Mouse (Mus musculus): ENCODE data around the gene C1qb. TPM values are rescaled to one million over a fixed set of nuclear protein-coding genes. Genes with fewer than 3 reads are reported as not detected.

The C1qb gene
- polyA plus RNA-seq, 1 experiment from 2014 or later = 44.5 TPM

- no peak for ATAC-seq (replicated peaks; ENCODE audit: extremely low read depth, insufficient read depth, low FRiP score)
- Histone ChIP-seq H3K9me3 (replicated peaks; ENCODE audit: control insufficient read depth, low read length) (no peaks in the 10 kb centered on the region), H3K27ac (ENCODE audit: low read length) (no peak overlapping the region), H3K4me1 (ENCODE audit: control insufficient read depth, insufficient read depth, low read length) (no peaks in the 10 kb centered on the region), H3K36me3 (ENCODE audit: control insufficient read depth, insufficient read depth) (no peaks in the 10 kb centered on the region), H3K4me3 (ENCODE audit: low read length) (no peak overlapping the region), H3K27me3 (ENCODE audit: control insufficient read depth, insufficient read depth, low read length) (peaks cover 41% of the 10 kb centered on the region), H3K9ac (ENCODE audit: low read length) (no peak overlapping the region), H3K4me2 (ENCODE audit: low read depth, low read length) (no peak overlapping the region)
- 58% methylated on average over 4 of the region's 4 CpGs for WGBS
Measured at GRCm38 (mm10) chr4:136842033-136842432, 44.0 kb downstream of the C1qb start.

DNA sequence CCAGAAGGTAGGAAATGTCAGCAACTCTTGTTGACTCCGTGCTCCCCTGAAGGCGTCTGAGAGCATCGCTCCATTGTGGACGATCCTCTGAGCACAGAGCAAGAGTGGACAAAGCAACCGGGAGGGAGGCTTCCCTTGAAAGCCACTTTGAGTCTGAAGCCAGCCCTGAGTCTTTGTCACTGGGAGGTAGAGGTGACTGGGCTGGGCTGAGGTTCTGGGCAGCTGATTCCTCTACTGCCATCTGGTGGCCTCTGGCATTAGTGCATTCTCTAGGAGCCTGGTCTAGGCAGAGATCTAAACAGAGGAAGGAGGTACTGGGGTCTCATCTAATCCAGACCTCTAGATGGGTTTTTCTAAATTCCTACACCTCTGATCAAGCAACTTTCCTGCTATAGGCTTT lies 44.9 kb downstream of the C1qb start:
- H3K4me2 ChIP-seq (ENCODE audit: low read depth, low read length) = no peak overlapping the region
- H3K4me3 ChIP-seq (ENCODE audit: low read length) = no peak overlapping the region
- H3K27me3 ChIP-seq (ENCODE audit: control insufficient read depth, insufficient read depth, low read length) = peaks cover 41% of the 10 kb centered on the region
- peaks cover 7% of the 10 kb centered on the region; the same call in 1 of the 2 replicates for H3K4me1 ChIP-seq (ENCODE audit: control insufficient read depth, insufficient read depth, low read length)
- peak; percentile 43 for ATAC-seq (replicated peaks; ENCODE audit: extremely low read depth, insufficient read depth, low FRiP score)
- H3K9me3 ChIP-seq (replicated peaks; ENCODE audit: control insufficient read depth, low read length) = no peaks in the 10 kb centered on the region
- H3K36me3 ChIP-seq (ENCODE audit: control insufficient read depth, insufficient read depth) = no peaks in the 10 kb centered on the region
- no peak overlapping the region for H3K27ac ChIP-seq (ENCODE audit: low read length)
- H3K9ac ChIP-seq (ENCODE audit: low read length) = no peak overlapping the region
- WGBS = 6% methylated on average over 5 of the region's 5 CpGs

DNA sequence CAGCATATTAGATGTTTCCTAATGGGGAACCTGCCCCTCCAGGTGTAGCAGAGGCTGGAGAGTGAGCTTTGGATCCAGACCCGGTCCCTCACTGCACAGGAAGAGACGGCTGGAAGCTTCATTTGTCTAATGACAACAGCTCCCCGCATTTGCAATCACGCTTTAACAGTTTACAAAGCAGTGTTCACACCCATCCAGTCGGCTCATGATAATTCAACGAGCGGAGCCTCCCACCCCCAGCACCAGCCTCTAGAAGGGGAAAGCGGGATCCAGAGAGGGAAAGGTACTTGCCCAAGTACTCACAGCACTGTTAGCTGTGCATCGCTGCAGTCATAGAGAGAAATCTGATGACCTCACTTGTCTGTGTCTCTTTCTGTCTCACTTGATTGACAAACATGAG lies 47.5 kb downstream of the C1qb start:
- H3K9ac ChIP-seq (ENCODE audit: low read length) = no peak overlapping the region
- no peak overlapping the region for H3K4me2 ChIP-seq (ENCODE audit: low read depth, low read length)
- H3K4me1 ChIP-seq (ENCODE audit: control insufficient read depth, insufficient read depth, low read length) = peaks cover 7% of the 10 kb centered on the region; the same call in 1 of the 2 replicates
- H3K4me3 ChIP-seq (ENCODE audit: low read length) = no peak overlapping the region
- 49% methylated on average over 9 of the region's 9 CpGs for WGBS
- peaks cover 48% of the 10 kb centered on the region for H3K27me3 ChIP-seq (ENCODE audit: control insufficient read depth, insufficient read depth, low read length)
- H3K9me3 ChIP-seq (replicated peaks; ENCODE audit: control insufficient read depth, low read length) = no peaks in the 10 kb centered on the region
- no peak overlapping the region for H3K27ac ChIP-seq (ENCODE audit: low read length)
- ATAC-seq (replicated peaks; ENCODE audit: extremely low read depth, insufficient read depth, low FRiP score) = no peak
- H3K36me3 ChIP-seq (ENCODE audit: control insufficient read depth, insufficient read depth) = no peaks in the 10 kb centered on the region

- Histone ChIP-seq H3K27ac (ENCODE audit: low read length) (no peak overlapping the region), H3K36me3 (ENCODE audit: control insufficient read depth, insufficient read depth) (no peaks in the 10 kb centered on the region), H3K4me1 (ENCODE audit: control insufficient read depth, insufficient read depth, low read length) (peaks cover 7% of the 10 kb centered on the region; the same call in 1 of the 2 replicates), H3K4me2 (ENCODE audit: low read depth, low read length) (no peak overlapping the region), H3K9ac (ENCODE audit: low read length) (no peak overlapping the region), H3K27me3 (ENCODE audit: control insufficient read depth, insufficient read depth, low read length) (peaks cover 53% of the 10 kb centered on the region), H3K9me3 (replicated peaks; ENCODE audit: control insufficient read depth, low read length) (no peaks in the 10 kb centered on the region), H3K4me3 (ENCODE audit: low read length) (no peak overlapping the region)
- 68% methylated on average over 9 of the region's 9 CpGs for WGBS
- no peak for ATAC-seq (replicated peaks; ENCODE audit: extremely low read depth, insufficient read depth, low FRiP score)
Measured at GRCm38 (mm10) chr4:136838026-136838425, 48.0 kb downstream of the C1qb start.

GRCm38 (mm10) chr4:136836387-136836931 lies 49.5 kb downstream of the C1qb start:
- under 1% methylated on average over 23 of the region's 27 CpGs for WGBS
- Histone ChIP-seq H3K9me3 (replicated peaks; ENCODE audit: control insufficient read depth, low read length) (no peaks in the 10 kb centered on the region), H3K27me3 (ENCODE audit: control insufficient read depth, insufficient read depth, low read length) (peaks cover 63% of the 10 kb centered on the region), H3K27ac (ENCODE audit: low read length) (peak overlapping the region; percentile 16), H3K4me1 (ENCODE audit: control insufficient read depth, insufficient read depth, low read length) (peaks cover 12% of the 10 kb centered on the region), H3K36me3 (ENCODE audit: control insufficient read depth, insufficient read depth) (no peaks in the 10 kb centered on the region), H3K4me3 (ENCODE audit: low read length) (peak overlapping the region; percentile 75), H3K9ac (ENCODE audit: low read length) (peak overlapping the region; percentile 75), H3K4me2 (ENCODE audit: low read depth, low read length) (peak overlapping the region; percentile 99)
- ATAC-seq (replicated peaks; ENCODE audit: extremely low read depth, insufficient read depth, low FRiP score) = 0 out of 2 replicates have a peak, but pooled peaks have one; percentile 16

DNA sequence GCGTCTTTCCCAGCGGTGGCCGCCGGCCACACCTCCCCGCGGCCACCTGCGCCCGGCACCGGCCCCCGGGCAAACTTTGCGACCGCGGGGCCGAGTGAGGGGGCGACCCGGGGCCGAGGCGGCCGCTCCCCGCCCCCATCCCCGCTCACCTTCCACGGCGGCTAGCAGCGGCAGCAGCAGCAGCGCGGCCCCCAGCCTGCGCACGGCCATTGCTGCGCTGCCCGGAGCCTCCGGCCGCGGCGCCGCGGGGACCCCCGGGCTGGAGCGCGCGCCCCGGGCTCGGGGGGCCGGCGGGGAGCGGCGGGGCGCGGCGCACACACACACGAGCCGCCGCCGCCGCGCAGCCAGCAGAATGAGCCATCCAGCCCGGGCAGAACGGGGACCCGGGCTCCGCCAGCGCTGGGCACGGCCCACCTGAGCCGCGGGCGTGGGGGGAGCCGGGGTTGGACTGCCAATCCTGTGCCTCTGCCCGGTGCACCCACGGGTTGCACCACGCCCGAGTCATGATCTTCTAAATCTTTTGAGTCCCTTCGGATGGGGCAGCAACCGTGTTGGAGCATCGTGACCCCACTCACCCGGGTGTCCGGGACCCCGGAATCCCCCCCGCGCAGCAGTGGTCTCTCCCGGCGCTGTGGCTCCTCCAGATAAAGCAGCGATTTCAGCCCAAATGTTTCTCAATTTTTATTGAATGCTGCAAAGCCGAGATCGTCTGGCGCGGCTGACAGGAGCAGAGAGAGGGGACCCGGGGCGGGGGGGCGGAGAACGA lies 50.2 kb downstream of the C1qb start, which contains the start of gene Ephb2:
Gene Ephb2, minus strand, starts transcription at position 368 of the 766 bp plus-strand sequence.
- Histone ChIP-seq H3K4me2 (ENCODE audit: low read depth, low read length) (peak within 1 kb of the TSS; percentile 99), H3K9ac (ENCODE audit: low read length) (peak within 1 kb of the TSS; percentile 75), H3K4me3 (ENCODE audit: low read length) (peak within 1 kb of the TSS; percentile 75), H3K27ac (ENCODE audit: low read length) (peak within 1 kb of the TSS; percentile 57), H3K9me3 (replicated peaks; ENCODE audit: control insufficient read depth, low read length) (no peaks in the 10 kb centered on the region), H3K27me3 (ENCODE audit: control insufficient read depth, insufficient read depth, low read length) (peaks cover 70% of the 10 kb centered on the region), H3K4me1 (ENCODE audit: control insufficient read depth, insufficient read depth, low read length) (peaks cover 12% of the 10 kb centered on the region), H3K36me3 (ENCODE audit: control insufficient read depth, insufficient read depth) (no peaks in the 10 kb centered on the region)
- ATAC-seq (replicated peaks; ENCODE audit: extremely low read depth, insufficient read depth, low FRiP score) = peak; percentile 65; the same call in 1 of the 2 replicates
- under 1% methylated on average over 80 of the region's 88 CpGs for whole genome bisulfite sequencing

GRCm38 (mm10) chr4:136834815-136835620 lies 51.0 kb downstream of the C1qb start:
- under 1% methylated on average over 75 of the region's 76 CpGs for WGBS
- no peak overlapping the region for H3K27ac ChIP-seq (ENCODE audit: low read length)
- H3K27me3 ChIP-seq (ENCODE audit: control insufficient read depth, insufficient read depth, low read length) = peaks cover 74% of the 10 kb centered on the region
- peak overlapping the region; percentile 99 for H3K4me2 ChIP-seq (ENCODE audit: low read depth, low read length)
- H3K9me3 ChIP-seq (replicated peaks; ENCODE audit: control insufficient read depth, low read length) = no peaks in the 10 kb centered on the region
- H3K36me3 ChIP-seq (ENCODE audit: control insufficient read depth, insufficient read depth) = no peaks in the 10 kb centered on the region
- peak overlapping the region; percentile 75 for H3K4me3 ChIP-seq (ENCODE audit: low read length)
- peaks cover 12% of the 10 kb centered on the region for H3K4me1 ChIP-seq (ENCODE audit: control insufficient read depth, insufficient read depth, low read length)
- ATAC-seq (replicated peaks; ENCODE audit: extremely low read depth, insufficient read depth, low FRiP score) = 0 out of 2 replicates have a peak, but pooled peaks have one; percentile 7
- H3K9ac ChIP-seq (ENCODE audit: low read length) = peak overlapping the region; percentile 75

DNA sequence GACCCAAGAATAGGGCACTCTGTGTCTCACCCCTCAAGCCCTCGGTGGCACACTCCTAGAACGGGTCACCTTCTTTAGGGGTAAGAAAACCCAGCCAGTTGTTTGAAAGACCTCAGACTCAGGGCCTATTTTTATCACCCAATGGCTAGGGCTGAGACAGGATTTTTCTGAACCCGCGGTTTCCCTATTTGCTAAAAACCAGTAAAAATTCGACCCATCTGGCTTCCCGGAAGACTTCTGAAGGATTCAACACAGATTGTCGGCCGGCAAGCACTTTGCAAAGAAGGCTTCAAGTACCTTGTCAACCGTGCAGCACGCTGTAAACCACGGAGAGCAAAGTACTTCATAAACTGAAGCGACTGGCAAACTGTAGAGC lies 51.6 kb downstream of the C1qb start:
- H3K9ac ChIP-seq (ENCODE audit: low read length) = peak overlapping the region; percentile 75
- peak overlapping the region; percentile 75 for H3K4me3 ChIP-seq (ENCODE audit: low read length)
- ATAC-seq (replicated peaks; ENCODE audit: extremely low read depth, insufficient read depth, low FRiP score) = no peak
- H3K4me2 ChIP-seq (ENCODE audit: low read depth, low read length) = peak overlapping the region; percentile 99
- H3K27me3 ChIP-seq (ENCODE audit: control insufficient read depth, insufficient read depth, low read length) = peaks cover 74% of the 10 kb centered on the region
- H3K36me3 ChIP-seq (ENCODE audit: control insufficient read depth, insufficient read depth) = no peaks in the 10 kb centered on the region
- peaks cover 15% of the 10 kb centered on the region for H3K4me1 ChIP-seq (ENCODE audit: control insufficient read depth, insufficient read depth, low read length)
- H3K27ac ChIP-seq (ENCODE audit: low read length) = no peak overlapping the region
- H3K9me3 ChIP-seq (replicated peaks; ENCODE audit: control insufficient read depth, low read length) = no peaks in the 10 kb centered on the region
- 13% methylated on average over 12 of the region's 12 CpGs for WGBS
